Mouse (Mus musculus) embryo, embryonic 10.5 days (tissue): ENCODE data around the gene Hal.
"Not testable (repeated sequence)": the region's sequence is repeated elsewhere in the genome, so short reads cannot be mapped to it uniquely, and the experiment has no call there.

Experiments
- DNase-seq: peaks from one replicate; pipeline ENCODE4 v3.0.0-alpha.2; 2015; ENCODE audit warnings: low spot score

Gene Hal

GRCm38 (mm10) chr10:93517754-93518153 lies 29.2 kb downstream of the Hal start:
- no peak for DNase-seq

- no peak for DNase-seq
These were observed 29.6 kb downstream of the Hal start for GRCm38 (mm10) chr10:93518186-93518585.

- no peak for DNase-seq
These were observed 30.1 kb downstream of the Hal start for GRCm38 (mm10) chr10:93518620-93519019.

- DNase-seq: no peak
These were observed 30.6 kb downstream of the Hal start for GRCm38 (mm10) chr10:93519159-93519558.

GRCm38 (mm10) chr10:93519756-93520155 lies 31.2 kb downstream of the Hal start:
- DNase-seq: no peak

- DNase-seq: no peak
These were observed 32.4 kb downstream of the Hal start for GRCm38 (mm10) chr10:93520994-93521393.

GRCm38 (mm10) chr10:93525329-93525728 lies 36.8 kb downstream of the Hal start:
- no peak for DNase-seq

GRCm38 (mm10) chr10:93538287-93538686 lies 49.7 kb downstream of the Hal start:
- no peak for DNase-seq

- no peak for DNase-seq
These were observed 50.2 kb downstream of the Hal start for GRCm38 (mm10) chr10:93538818-93539217.

GRCm38 (mm10) chr10:93539775-93540430 lies 51.3 kb downstream of the Hal start, which contains the start of gene Amdhd1:
Amdhd1 (minus strand) TSS chr10:93540033.
- peak; percentile 88 for DNase-seq

GRCm38 (mm10) chr10:93540431-93541210 lies 52.1 kb downstream of the Hal start, which contains the start of gene Ccdc38:
Ccdc38 (plus strand) TSS chr10:93540632.
- no peak for DNase-seq

- no peak for DNase-seq
These were observed 53.0 kb downstream of the Hal start for GRCm38 (mm10) chr10:93541585-93541984.

GRCm38 (mm10) chr10:93542356-93542755 lies 53.8 kb downstream of the Hal start:
- no peak for DNase-seq

GRCm38 (mm10) chr10:93543176-93543575 lies 54.6 kb downstream of the Hal start:
- no peak for DNase-seq

- no peak for DNase-seq
These were observed 55.6 kb downstream of the Hal start for GRCm38 (mm10) chr10:93544172-93544571.

- DNase-seq: no peak
These were observed 59.2 kb downstream of the Hal start for GRCm38 (mm10) chr10:93547741-93548270.

GRCm38 (mm10) chr10:93548991-93549390 lies 60.4 kb downstream of the Hal start:
- peak; percentile 93 for DNase-seq

GRCm38 (mm10) chr10:93549821-93550220 lies 61.3 kb downstream of the Hal start:
- no peak for DNase-seq

- no peak for DNase-seq
These were observed 64.0 kb downstream of the Hal start for GRCm38 (mm10) chr10:93552596-93552995.

- not testable (repeated sequence) for DNase-seq
These were observed 69.4 kb downstream of the Hal start for GRCm38 (mm10) chr10:93557971-93558370.

GRCm38 (mm10) chr10:93559786-93560185 lies 71.2 kb downstream of the Hal start:
- no peak for DNase-seq

- DNase-seq: no peak
These were observed 76.0 kb downstream of the Hal start for GRCm38 (mm10) chr10:93564518-93565090.

GRCm38 (mm10) chr10:93567066-93567465 lies 78.5 kb downstream of the Hal start:
- DNase-seq: no peak
